Mouse (Mus musculus) myocyte (in vitro differentiated cells): ENCODE measurements around the gene Trim28.

ENCODE experiments used
- MAX ChIP-seq: IDR thresholded peaks from one replicate; pipeline ENCODE4 v1.6.1; 2011; ENCODE audit warnings: low read depth, mild to moderate bottlenecking, control low read depth
- POLR2AphosphoS2 ChIP-seq: IDR thresholded peaks from one replicate; pipeline ENCODE4 v1.6.1; 2011; ENCODE audit warnings: low read depth, control low read depth; ENCODE audit not compliant: insufficient read length

DNA sequence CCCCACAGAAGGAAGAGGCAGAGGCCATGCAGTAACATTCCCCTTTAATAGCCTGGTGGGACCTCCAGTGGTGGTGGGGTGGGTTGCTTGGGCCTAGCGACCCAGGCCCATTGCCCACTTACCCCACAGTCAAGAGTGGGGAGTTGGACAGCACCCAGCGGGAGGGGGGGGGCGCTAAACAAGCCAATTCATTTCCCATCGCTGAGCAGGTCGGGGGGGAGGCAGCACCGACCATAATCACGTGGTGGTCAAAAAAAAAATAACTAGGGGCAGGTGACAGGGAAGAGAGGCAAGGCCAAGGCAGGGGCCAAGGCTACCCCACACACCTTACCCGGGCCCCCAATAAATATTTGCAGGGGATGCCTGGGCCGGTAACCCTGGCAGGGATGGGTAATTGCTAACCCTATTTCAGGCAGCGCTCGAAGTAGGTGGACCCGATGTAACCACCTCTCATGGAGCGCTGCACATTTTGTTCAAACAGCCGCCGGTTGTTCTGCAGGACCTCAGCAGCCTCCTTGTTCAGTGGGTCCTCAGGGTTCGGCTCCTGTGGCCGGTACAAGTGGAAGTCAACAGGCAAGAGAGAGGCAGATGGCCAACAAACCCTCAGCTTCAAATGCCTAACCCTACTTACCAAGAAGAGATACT is 36.4 kb downstream of the Trim28 start:
- TF ChIP-seq POLR2AphosphoS2, result no peak
- TF ChIP-seq MAX, result no peak
